Mouse (Mus musculus): ENCODE measurements around the gene Sult1d1. TPM values are rescaled to one million over a fixed set of nuclear protein-coding genes. Genes with fewer than 3 reads are reported as not detected.
"Not testable (repeated sequence)": the region's sequence is repeated elsewhere in the genome, so short reads cannot be mapped to it uniquely, and the experiment has no call there.

Gene Sult1d1
- polyA plus RNA-seq, 1 experiment from 2014 or later, result 1.5 TPM

DNA sequence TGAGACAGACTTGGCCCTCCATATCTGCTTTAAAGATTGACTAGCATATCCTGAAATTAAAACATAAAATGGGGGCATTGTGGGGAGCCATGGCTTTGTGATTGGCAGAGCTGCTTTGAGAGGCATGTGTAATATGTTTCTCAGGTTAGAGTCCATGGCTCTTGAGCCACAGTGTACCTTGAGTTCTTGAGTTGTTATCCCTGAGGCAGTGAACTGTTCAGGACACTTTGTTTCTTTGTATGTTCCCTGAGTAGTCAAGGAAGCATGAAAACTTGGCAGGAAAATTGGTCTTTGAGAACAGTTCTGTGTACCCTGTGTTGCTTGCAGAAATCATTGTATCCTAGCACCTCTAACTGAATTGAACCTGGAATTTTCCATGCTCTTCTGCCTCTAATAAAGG is 5.9 kb downstream of the Sult1d1 start:
- Histone ChIP-seq H3K4me2 (no peak overlapping the region), H3K36me3 (no peaks in the 10 kb centered on the region), H3K9ac (no peak overlapping the region), H3K4me3 (replicated peaks) (no peak overlapping the region), H3K27ac (no peak overlapping the region), H3K4me1 (replicated peaks) (no peaks in the 10 kb centered on the region), H3K9me3 (replicated peaks) (no peaks in the 10 kb centered on the region), H3K27me3 (no peaks in the 10 kb centered on the region)
- DNase-seq, result no peak
- no peak for ATAC-seq (ENCODE audit: low read depth)

DNA sequence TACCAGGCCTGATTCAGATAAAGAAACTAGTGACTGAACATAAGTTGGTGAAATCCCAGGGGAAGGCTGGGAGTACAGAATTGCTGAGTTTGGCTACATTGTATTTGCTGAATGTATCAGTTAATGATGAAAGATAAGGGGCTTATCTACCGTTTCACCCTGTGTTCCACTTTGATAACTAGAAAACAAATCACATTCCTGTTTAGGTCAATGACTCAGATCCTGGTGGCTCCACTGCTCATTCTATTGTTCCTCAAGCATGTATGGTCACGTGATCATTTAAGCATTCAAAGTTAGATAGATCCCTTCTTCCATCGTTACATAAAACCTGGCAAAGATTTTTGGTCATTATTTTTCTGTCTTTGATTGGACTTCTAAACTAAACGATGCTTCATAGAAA is 6.3 kb downstream of the Sult1d1 start:
- no peak overlapping the region for H3K9ac ChIP-seq
- H3K36me3 ChIP-seq, result no peaks in the 10 kb centered on the region
- no peak overlapping the region for H3K27ac ChIP-seq
- H3K9me3 ChIP-seq (replicated peaks), result no peaks in the 10 kb centered on the region
- DNase-seq, result no peak
- no peaks in the 10 kb centered on the region for H3K27me3 ChIP-seq
- no peak overlapping the region for H3K4me2 ChIP-seq
- H3K4me1 ChIP-seq (replicated peaks), result no peaks in the 10 kb centered on the region
- ATAC-seq (ENCODE audit: low read depth), result no peak
- WGBS (ENCODE audit: insufficient replicate concordance), result 43% methylated on average over 4 of the region's 4 CpGs
- no peak overlapping the region for H3K4me3 ChIP-seq (replicated peaks)

DNA sequence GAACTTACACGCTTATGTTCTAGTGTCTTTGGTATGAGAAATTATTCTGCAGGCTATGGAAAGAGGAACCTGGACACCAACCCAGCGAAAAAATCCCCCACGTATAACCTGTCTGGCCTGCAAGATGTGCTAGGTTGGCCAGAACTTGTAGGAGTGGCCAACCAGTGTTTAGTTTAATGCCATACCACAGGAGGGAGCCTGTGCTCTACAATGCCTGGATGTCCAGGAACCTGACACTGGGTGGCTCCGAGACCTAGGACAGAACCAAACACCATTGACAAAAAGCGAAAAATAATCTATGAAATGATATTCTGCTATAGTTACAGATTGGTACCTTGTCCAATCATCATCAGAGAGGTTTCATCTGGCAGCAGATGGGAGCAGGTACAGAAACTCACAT is 8.7 kb downstream of the Sult1d1 start:
- Histone ChIP-seq H3K4me2 (no peak overlapping the region), H3K27me3 (no peaks in the 10 kb centered on the region), H3K9ac (no peak overlapping the region), H3K4me1 (replicated peaks) (no peaks in the 10 kb centered on the region), H3K36me3 (no peaks in the 10 kb centered on the region), H3K4me3 (replicated peaks) (no peak overlapping the region), H3K27ac (no peak overlapping the region), H3K9me3 (replicated peaks) (no peaks in the 10 kb centered on the region)
- WGBS (ENCODE audit: insufficient replicate concordance), result 45% methylated on average over 5 of the region's 5 CpGs
- no peak for DNase-seq
- no peak for ATAC-seq (ENCODE audit: low read depth)

DNA sequence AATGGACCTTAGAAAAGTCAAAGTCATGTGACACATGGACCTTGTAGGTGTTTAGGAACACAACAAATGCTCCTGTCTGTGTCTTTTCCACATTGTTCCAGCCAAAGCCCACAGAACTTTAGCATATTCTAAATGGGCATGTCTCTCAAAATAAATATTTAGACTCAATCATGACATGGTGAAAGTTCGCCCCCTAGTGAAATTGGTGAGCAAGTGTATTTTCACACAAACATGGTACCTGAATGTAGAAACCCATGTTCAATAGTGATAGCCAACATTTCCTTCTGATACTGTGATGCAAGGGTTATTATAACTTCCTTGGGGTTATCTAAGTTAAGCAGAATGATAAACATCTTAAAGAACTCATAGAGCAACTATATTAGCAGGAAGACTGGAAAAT is 17.9 kb downstream of the Sult1d1 start:
- Histone ChIP-seq H3K4me3 (replicated peaks) (no peak overlapping the region), H3K9me3 (replicated peaks) (no peaks in the 10 kb centered on the region), H3K4me2 (no peak overlapping the region), H3K27me3 (no peaks in the 10 kb centered on the region), H3K36me3 (no peaks in the 10 kb centered on the region), H3K9ac (no peak overlapping the region), H3K4me1 (replicated peaks) (no peaks in the 10 kb centered on the region), H3K27ac (no peak overlapping the region)
- 16% methylated on average over 1 of the region's 1 CpGs for WGBS (ENCODE audit: insufficient replicate concordance)
- DNase-seq, result no peak
- ATAC-seq (ENCODE audit: low read depth), result no peak

DNA sequence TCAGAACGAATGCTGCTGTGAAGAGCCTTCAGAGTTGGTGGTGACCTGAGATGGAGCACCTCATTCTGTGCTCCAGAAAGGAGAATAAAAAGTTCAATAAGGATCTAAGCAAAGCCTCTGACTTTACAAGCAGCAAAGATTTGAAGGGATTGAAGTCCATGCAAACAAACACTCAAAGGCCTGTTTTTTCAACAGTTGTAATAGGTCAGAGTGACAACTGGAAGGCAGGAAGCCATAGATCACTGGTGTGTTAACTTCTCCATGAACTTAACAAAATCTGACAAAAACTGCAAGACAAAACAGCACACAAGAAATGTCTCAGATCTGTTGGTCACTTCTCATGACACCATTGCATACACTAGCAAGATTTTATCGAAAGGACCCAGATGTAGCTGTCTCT is 30.7 kb downstream of the Sult1d1 start, which contains the start of gene Sult1b1:
TSS of gene Sult1b1 (minus strand) at position 85 of the 400 bp plus-strand sequence.
- WGBS (ENCODE audit: insufficient replicate concordance), result 72% methylated on average over 2 of the region's 2 CpGs
- no peak within 1 kb of the TSS for H3K4me3 ChIP-seq (replicated peaks)
- ATAC-seq (ENCODE audit: low read depth), result peak; percentile 43; the same call in 1 of the 2 replicates

DNA sequence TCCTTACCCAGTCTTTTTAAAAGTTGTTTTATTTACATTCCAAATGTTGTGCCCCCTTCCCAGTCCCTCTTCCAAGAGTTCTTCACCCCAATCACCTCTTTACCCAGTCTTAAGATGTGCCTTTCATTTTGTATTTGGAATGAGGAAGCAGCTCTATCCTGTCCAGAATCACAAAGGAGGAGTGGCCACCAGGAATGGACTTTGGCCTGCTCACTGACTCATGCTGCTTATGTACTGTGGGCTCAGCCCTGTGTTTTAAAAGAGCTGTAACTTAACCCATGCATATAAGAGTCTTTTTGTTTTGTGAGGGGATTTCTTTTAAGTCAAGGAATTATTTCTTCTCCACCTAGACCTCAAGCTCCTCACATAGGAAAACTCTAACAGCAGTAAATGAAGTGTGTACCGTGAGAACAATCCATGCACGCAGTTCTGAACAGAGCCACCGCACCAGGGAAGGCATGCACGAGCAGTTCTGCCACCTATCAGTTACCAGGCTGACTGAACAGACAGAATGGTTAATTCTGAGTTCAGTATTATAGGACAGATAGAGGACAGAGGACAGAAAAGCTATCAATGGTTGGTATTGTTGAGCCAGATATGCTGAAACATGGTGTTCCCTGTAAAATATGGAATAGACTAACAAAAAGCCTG is 32.7 kb downstream of the Sult1d1 start:
- H3K4me2 ChIP-seq, result no peak overlapping the region
- H3K27ac ChIP-seq, result no peak overlapping the region
- H3K36me3 ChIP-seq, result no peaks in the 10 kb centered on the region
- 69% methylated on average over 4 of the region's 4 CpGs for WGBS (ENCODE audit: insufficient replicate concordance)
- no peak for DNase-seq
- no peaks in the 10 kb centered on the region for H3K4me1 ChIP-seq (replicated peaks)
- no peak overlapping the region for H3K9ac ChIP-seq
- H3K27me3 ChIP-seq, result no peaks in the 10 kb centered on the region
- peak; percentile 70 for ATAC-seq (ENCODE audit: low read depth)
- H3K9me3 ChIP-seq (replicated peaks), result no peaks in the 10 kb centered on the region
- H3K4me3 ChIP-seq (replicated peaks), result no peak overlapping the region

More for the DNA sequence above, 30.7 kb downstream of the Sult1d1 start, which contains the start of gene Sult1b1:
- Histone ChIP-seq H3K27me3 (no peaks in the 10 kb centered on the region), H3K4me1 (replicated peaks) (no peaks in the 10 kb centered on the region), H3K36me3 (no peaks in the 10 kb centered on the region), H3K27ac (peak within 1 kb of the TSS; percentile 18; the same call in 1 of the 2 replicates), H3K9ac (no peak within 1 kb of the TSS), H3K4me2 (no peak within 1 kb of the TSS), H3K9me3 (replicated peaks) (no peaks in the 10 kb centered on the region)
- DNase-seq, result no peak

DNA sequence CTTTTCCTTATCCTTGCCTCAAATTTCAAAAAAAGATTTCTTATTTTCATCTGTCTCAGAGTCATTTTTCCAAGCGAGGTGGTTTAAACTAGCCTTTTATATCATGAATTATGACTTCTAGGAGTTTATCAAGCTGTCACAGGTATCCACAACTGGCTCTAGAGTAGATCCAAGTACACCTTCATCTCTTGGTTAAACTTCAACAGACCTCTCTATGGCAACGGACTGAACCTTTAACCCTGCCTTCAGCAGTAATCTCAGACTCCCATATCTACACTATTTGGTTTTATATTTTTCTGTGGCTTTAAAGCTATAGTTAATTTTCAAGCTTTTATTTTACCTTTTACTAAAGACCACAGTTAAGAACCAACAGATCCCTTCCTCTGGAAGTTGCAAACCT is 36.5 kb downstream of the Sult1d1 start:
- DNase-seq, result no peak

DNA sequence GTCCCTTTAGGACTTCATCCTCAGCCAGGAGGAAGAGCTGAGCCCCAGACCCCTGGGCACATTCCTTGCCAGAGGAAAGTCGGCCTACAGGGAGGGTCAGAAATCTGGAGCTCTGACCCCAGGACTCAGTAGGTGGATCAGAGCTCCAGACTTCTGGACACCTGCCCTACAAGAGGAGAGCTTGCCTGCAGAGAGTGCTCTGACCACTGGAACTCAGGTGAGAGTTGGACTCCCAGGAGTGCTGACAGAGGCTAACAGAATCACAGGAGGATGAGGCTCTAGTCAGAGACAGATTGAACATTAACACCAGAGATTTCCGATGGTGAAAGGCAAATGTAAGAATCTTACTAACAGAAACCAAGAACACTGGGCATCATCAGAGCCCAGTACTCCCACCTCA is 45.3 kb downstream of the Sult1d1 start:
- not testable (repeated sequence) for DNase-seq; ATAC-seq (ENCODE audit: low read depth)
- WGBS (ENCODE audit: insufficient replicate concordance), result 59% methylated on average over 2 of the region's 2 CpGs

More for the DNA sequence above, 36.5 kb downstream of the Sult1d1 start:
- Histone ChIP-seq H3K4me2 (no peak overlapping the region), H3K9me3 (replicated peaks) (no peaks in the 10 kb centered on the region), H3K4me1 (replicated peaks) (no peaks in the 10 kb centered on the region), H3K27me3 (no peaks in the 10 kb centered on the region), H3K9ac (no peak overlapping the region), H3K4me3 (replicated peaks) (no peak overlapping the region), H3K36me3 (no peaks in the 10 kb centered on the region), H3K27ac (no peak overlapping the region)
- peak; percentile 67; the same call in 1 of the 2 replicates for ATAC-seq (ENCODE audit: low read depth)
- WGBS (ENCODE audit: insufficient replicate concordance), result 53% methylated on average over 2 of the region's 2 CpGs

DNA sequence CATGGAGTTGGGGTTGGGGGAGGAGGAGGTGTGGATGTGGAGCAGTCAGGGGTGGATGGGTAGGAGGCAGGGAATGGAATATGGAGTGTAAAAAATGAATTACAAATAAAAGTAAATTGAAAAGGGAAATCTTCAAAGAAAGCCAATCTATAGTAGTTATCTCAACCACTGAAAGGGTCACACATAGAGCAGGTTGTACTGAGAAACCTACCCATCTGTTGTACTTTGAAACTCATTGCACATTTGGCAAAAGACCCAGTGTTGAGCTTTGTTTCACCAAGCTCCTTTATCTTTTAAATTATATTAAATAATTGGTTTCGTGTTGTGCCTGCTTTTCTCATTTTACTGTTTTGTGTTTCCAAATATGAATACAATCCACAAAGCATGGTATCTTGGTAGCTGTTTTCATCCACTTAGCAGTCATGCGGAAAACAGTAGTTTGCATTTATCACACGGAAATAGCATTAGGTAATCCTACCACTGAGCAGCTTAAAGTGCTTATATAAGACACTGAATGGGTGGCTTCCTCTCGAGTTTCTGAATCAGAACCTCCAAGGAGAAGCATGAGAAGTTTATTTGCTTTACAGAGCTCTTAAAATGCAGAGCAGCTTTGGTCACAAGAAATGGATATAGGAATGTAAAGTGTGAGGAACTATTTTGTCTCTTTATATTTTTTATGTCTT is 62.9 kb downstream of the Sult1d1 start:
- ATAC-seq (ENCODE audit: low read depth) (no peak), DNase-seq (no peak)
- Histone ChIP-seq H3K36me3 (no peaks in the 10 kb centered on the region), H3K4me3 (replicated peaks) (no peak overlapping the region), H3K27ac (no peak overlapping the region), H3K4me1 (replicated peaks) (no peaks in the 10 kb centered on the region), H3K9me3 (replicated peaks) (no peaks in the 10 kb centered on the region), H3K4me2 (no peak overlapping the region), H3K9ac (no peak overlapping the region), H3K27me3 (no peaks in the 10 kb centered on the region)
- WGBS (ENCODE audit: insufficient replicate concordance), result 55% methylated on average over 4 of the region's 4 CpGs

More for the DNA sequence above, 45.3 kb downstream of the Sult1d1 start:
- H3K9ac ChIP-seq; H3K9me3 ChIP-seq (replicated peaks); H3K27me3 ChIP-seq; H3K36me3 ChIP-seq; H3K27ac ChIP-seq; H3K4me1 ChIP-seq (replicated peaks); H3K4me3 ChIP-seq (replicated peaks); H3K4me2 ChIP-seq: not testable (repeated sequence)

Small RNA genes lying within 50 kb of the gene (microRNA-seq; reads per million reads assigned to microRNA genes)
- 3.8 reads per million, percentile 7 among the genes with 10 or more reads in this experiment for gene Mir3969

Other genes starting within 250 kb of the Sult1d1 start
- gene Ugt2a3, start 231.8 kb downstream of the Sult1d1 start, polyA plus RNA-seq (2015; fragmentation: Nextera tagmentation; extraction: Ambion mirVana), result 0.05 TPM in 1 of 2 replicates, not detected in the other
- gene Ugt2b38, start 144.8 kb downstream of the Sult1d1 start, polyA plus RNA-seq (2015; fragmentation: Nextera tagmentation; extraction: Ambion mirVana), result not detected in 2 replicates
- not detected in 2 replicates for gene Ugt2a2, start 86.8 kb downstream of the Sult1d1 start, polyA plus RNA-seq (2015; fragmentation: Nextera tagmentation; extraction: Ambion mirVana)
- gene Gm43638, start 82.2 kb downstream of the Sult1d1 start, polyA plus RNA-seq (2015; fragmentation: Nextera tagmentation; extraction: Ambion mirVana), result not detected in 2 replicates
- not detected in 2 replicates for gene Ugt2a1, start 78.2 kb downstream of the Sult1d1 start, polyA plus RNA-seq (2015; fragmentation: Nextera tagmentation; extraction: Ambion mirVana)
- 0.83 and 0.95 TPM in 2 replicates for gene Sult1b1, start 30.8 kb downstream of the Sult1d1 start, polyA plus RNA-seq (2015; fragmentation: Nextera tagmentation; extraction: Ambion mirVana)
- gene Sult1e1, start 22.6 kb upstream of the Sult1d1 start, polyA plus RNA-seq (2015; fragmentation: Nextera tagmentation; extraction: Ambion mirVana), result not detected in 2 replicates
- not detected in 2 replicates for gene Csn1s1, start 97.2 kb upstream of the Sult1d1 start, polyA plus RNA-seq (2015; fragmentation: Nextera tagmentation; extraction: Ambion mirVana)
- gene Csn2, start 130.6 kb upstream of the Sult1d1 start, polyA plus RNA-seq (2015; fragmentation: Nextera tagmentation; extraction: Ambion mirVana), result not detected in 2 replicates
- not detected in 2 replicates for gene Csn1s2a, start 205.5 kb upstream of the Sult1d1 start, polyA plus RNA-seq (2015; fragmentation: Nextera tagmentation; extraction: Ambion mirVana)
- gene Csn1s2b, start 239.1 kb upstream of the Sult1d1 start, polyA plus RNA-seq (2015; fragmentation: Nextera tagmentation; extraction: Ambion mirVana), result not detected in 2 replicates

Measured in liver, embryonic 13.5 days (tissue).